Mouse (Mus musculus) fibroblast of lung, adult 2 months (primary cell): ENCODE measurements around the gene Gjd2.

Experiments
- DNase-seq: peaks from one replicate; pipeline ENCODE4 v3.0.0-alpha.2; 2011; ENCODE audit warnings: low read depth

Gjd2 gene

DNA sequence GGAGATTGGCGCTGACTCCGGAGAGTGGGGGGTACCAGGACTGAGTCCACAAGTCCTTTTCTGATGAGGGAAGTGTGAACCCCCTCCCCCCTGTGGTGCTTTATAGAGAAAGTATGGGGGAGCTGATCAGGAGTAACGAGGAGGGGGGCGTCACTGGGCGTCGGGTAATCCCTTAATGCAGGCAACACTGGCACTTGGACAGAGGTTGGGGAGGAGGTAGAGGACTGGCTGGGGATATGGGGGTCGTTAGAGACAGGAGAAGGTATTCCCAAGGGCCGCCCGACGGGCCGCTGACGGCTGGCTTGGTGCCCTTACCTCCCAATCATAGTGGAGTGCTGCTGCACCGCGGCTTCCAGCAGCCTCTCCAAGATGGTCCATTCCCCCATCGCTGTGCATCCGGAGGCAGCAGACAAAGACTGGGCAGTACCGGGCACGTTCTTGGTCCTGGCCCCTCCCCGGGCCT is 639 bp downstream of the Gjd2 start:
- DNase-seq: no peak

DNA sequence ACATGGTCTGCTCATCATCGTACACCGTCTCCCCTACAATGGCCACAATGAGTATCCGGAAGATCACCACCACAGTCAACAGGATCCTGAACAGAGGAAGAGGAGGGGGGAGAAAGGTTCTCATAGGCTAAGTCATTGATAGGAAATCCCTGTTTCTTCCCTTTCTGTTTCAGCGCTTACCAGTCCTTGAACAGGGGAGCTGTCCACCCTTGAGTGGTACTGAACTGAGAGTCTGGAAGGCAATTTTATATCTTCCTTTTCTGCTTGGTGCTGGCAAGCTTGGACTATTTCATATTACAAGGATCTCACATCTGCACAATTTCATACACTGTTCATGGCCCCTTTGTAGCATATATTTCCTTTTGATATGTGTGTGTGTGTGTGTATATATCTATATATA is 1.6 kb downstream of the Gjd2 start:
- peak; percentile 0 for DNase-seq

DNA sequence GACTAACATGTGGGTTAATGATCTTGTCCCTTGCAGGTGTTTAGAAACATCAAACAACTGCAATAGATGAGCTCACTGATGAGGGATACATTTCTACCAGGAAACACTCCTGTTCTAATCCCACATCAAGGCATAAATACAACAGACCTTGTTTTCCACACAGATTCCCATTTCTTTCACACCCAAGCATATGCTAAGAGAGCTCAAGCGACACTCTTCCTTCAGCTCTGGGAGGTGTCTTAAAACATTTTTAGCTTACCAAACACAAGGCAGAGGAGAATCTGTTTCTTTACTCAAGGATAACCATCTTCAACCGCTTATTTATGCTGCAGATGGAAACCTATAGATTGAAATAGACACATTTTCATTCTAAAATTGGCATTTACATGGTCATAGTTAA is 5.1 kb downstream of the Gjd2 start:
- DNase-seq: no peak

DNA sequence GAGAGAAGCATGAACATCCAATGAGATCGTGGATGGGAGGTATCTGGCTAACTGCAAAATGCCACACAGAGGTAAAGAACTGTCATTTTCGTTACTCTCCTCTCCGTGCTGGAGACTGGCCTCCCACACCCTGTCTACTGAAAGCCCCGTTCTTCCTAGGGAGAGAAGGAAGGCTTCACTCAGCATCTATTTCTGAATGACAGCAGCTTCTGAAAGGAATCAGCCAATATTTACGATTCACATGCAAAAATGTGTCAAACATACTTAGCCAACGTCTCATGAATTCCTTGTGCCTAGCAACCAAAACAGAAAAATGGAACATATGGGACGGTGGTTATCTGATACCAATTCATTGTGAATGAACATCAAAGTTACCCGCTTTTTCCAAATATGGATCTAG is 15.9 kb downstream of the Gjd2 start:
- DNase-seq: no peak

DNA sequence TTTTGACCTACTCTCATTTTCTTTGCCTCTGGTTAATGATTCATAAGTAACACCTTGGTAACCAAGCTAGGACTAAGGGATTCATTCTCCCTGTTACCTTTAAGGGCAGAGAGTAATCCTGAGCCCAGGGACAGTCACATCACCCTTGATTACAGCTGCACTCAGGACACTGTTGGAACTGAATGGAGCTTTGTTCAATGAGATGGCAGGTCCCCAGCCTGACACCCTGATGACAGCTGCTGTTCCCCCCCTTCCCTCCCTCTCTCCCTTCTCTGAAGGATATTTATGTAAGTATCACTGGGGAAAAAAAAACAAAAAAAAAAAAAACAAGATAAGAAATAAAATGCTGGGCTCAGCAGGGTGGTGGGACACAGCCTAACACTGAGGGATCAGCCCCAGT is 16.5 kb downstream of the Gjd2 start:
- no peak for DNase-seq

GRCm38 (mm10) chr2:113984890-113985289 is 28.5 kb downstream of the Gjd2 start:
- no peak for DNase-seq

GRCm38 (mm10) chr2:113980664-113981063 is 32.8 kb downstream of the Gjd2 start:
- DNase-seq: no peak

DNA sequence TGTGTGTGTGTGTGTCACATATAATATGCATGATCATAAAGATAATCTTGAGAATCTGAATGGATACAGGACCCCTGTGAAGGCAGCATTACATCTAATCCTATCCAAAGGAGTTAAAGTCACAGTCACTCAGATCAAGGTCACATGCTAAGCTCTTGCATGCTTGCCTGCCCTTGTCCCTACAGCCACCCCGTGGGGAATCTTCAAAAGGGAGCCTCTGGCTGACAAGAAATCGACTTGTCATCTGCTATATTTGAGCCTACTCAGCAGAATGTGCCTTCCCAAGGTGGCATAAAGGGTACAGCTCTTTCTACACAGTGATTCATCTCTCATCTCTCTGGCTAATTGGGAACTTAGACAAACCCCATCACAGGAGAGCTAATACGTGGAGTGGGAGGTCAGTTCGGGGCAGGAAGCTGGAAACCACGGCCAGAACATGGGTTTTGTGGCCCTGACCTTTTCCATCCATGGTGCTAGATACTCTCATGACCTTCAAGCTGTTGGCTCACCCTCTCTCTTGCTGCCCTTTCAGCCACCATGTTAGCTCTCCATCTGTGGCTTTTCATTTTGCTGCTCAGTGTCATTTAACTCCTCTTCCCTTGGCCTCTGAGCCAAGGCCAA is 35.2 kb downstream of the Gjd2 start:
- no peak for DNase-seq

- no peak for DNase-seq
Observed at GRCm38 (mm10) chr2:113973950-113974349, 39.5 kb downstream of the Gjd2 start.

DNA sequence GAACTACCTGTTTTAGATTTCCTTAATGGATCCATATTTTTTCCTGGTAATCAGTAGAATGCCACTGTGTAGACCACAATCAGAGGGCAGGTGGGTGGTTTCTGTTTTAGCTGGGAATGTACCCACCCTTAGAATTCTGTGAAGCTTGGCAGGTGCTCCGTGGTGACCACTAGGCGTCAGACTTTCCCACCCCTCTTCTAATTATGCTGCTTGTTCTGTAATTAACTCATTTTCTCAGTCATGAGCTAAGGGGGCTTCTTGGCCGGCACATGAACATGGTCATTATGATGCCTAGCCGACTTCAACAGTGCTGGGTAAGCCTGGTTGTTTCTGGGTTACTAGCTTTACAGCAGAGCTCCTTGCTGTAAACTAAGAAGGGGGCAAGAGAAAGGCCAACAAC is 47.0 kb downstream of the Gjd2 start:
- no peak for DNase-seq
